Mouse (Mus musculus) neural tube, embryonic 10.5 days (tissue): ENCODE data around the gene Fads3.

Experiments
- DNase-seq: peaks from one replicate; pipeline ENCODE4 v3.0.0-alpha.2; 2017; ENCODE audit warnings: low spot score; ENCODE audit errors: extremely low spot score

The Fads3 gene

GRCm38 (mm10) chr19:10041388-10042148 is at the start of gene Fads3:
Fads3 (plus strand) TSS chr19:10041569.
- peak; percentile 85 for DNase-seq

DNA sequence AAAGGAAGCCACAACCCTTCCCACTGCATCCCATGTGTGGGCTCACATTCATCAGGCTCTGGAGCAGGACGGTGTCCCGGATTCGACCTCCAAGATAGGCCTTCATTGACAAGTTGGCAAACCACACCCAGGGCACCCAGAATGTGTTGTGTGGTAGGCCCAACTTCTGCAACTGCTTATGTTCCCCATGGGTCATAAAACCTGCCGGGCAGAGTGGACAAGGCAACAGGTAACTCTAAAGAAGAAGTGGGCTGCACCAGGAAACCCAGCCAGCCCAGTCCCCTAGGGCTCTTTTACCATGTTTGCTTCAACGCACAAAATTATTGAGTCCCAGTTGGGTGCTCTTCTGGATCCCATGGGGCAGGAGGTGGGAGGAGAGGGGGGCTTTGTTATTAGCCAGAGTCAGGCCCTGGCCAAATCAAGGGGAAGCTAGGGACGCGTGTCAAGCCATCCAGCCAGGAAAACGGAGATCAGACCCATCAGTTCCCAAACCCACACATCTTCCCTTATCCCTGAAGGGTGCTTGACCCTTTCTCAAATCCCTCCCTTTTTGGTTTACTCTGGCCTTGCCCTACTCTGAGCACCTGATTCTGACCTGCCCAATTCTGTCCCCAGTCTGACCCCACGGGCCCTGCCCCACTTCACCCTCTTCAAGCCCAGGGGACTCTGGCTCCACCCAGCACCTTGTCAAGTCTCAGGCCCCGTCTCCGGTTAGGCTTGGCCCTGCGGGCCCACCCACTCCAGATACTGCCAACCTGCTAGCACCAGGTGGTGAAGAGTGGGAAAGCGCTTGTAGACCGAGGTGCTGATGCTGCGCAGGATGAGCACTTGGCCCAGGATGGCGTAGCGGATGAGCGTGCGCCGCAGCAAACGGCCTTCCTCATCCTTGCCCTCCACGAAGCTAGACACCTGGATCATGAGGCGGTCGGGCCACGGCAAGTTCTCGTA is 49.1 kb upstream of the Fads3 start:
- DNase-seq, result no peak

DNA sequence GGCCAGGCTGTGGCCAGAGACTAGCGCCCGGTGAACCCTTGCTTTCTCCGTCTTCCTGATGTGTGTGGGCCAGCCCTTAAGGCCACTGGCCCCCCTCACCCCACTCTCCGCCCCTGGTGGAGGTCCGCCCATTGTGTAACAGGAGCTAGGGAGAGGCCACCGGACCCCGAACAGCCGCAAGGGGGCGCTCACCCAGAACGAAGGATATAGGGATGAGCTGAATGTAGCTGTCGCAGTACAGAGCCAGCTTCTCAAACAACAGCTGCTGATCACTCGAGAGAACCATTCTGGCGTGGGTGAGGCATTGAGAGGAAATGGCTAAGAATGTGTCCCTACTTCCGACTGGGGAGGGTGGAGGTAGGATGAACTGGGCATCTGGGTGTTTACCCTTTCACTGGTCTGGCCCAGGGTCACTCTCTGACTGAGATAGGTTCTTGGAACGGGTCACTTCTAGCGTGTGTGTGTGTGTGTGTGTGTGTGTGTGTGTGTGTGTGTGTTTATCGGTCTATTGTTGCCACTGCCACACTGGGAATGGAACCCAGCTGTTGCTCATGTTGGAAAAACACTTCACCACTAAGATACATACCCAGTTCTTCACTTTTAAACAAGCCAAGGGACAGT is 48.2 kb upstream of the Fads3 start:
- DNase-seq, result peak; percentile 97

DNA sequence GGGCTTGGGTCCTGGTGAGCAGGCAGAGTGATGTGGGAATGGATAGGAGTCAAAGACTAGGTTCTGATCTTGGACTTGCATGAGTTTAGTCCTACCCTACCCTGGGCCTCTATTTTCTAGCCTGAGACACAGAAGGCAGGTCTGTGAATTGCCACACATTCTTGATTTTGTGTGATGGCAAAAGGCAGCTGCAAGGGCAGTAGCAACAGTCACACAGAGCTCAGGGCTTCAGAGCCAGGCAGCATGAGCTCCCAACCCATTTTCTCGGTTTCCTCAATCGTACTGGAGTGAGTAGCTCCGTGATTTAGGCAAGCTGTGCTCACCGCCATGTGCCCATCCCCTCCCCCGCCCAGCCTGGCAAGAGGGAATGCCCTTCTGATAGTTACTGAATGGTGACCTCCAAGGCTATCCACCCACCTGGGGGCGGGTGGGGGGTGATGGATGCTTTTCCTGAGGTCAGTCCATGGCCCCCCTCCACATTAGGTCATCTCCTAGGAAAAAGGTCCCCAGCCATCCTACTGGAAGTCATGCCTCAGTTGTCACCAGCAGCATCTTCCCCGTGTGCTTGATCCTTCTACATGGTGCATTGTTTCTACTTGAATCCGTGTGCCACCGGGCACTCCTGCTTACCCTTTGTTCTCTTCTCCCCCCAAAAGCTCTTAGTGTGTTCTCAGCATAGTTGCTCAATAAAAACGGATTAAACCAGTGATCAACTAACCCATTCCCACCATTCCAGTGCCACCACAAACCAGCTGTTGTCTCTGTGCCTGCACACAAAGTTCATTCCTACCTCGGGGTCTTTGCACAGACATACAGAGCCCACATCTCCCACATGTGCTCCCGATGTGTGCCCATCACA is 43.9 kb upstream of the Fads3 start:
- DNase-seq, result no peak

GRCm38 (mm10) chr19:9998063-9998416 is 43.3 kb upstream of the Fads3 start:
- no peak for DNase-seq

DNA sequence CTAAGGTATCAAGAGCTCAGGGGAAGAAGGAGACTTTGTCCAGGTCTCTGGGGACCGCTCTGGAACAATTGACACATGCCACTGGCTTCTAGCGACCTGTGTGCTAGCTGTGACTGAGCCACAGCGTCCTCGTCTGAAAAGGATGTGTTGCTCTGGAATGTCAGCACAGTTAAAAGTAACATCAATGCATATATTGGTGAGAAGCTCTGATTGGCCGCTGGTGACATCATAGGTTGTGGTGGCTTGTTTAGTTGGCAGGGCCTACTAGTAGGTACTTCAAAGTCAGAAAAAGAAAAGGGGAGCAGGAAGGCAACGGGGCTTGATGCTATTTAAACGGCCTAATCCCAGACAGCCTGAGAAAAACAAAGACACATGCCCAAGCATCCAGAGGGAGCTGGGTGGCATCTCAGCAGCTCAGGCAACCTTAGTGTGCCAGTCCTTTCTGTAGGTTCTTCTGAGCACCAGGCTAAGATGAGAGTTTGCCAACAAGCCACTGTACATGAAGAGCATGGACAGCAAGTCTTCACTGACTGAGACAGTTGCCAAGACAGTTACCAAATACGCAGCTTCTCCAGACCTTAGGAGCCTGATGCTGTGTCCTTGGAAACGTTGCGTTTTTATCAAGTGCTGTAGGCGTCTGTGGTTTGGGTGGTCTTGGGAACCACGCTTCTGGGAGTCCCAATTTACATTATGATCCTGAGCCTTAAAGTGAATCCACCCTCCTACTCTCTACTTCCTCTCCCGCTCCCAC is 42.5 kb upstream of the Fads3 start:
- no peak for DNase-seq

GRCm38 (mm10) chr19:10000330-10000729 is 41.0 kb upstream of the Fads3 start:
- no peak for DNase-seq

DNA sequence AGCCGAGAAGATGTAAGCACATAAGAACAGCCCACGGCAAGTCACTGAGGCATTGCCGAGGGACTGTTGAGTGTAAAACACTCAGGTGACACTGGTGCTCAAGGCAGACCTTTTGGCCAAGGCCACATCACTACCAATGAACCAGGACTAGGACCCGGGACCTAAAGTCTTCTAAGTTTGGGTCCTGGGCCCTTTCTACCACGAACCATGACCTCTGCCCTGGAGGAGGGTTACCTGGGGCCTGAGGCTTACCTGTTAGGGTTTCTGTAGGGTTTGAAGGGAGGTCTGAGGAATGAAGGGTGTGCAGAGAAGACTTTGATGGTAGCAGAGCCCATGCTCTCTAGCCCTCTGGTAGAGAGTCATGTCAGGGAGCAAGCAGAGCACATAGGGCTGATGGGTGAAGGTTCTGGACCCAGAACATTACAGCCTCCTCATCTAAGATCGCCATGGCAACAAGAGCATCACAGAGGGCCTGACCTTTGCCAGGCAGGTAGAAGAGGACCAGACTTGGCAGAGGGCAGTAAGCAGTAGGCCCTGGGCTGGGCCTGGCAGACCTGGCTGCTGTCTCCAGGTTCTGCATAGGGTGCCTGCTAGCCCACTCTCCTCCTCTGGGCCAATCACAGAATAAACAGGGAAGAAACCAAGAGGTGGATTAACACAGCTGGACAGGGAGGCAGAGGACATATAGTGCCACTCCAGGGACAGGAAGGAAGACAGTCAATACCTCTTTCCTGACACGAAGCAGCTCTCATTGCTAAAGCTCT is 40.0 kb upstream of the Fads3 start, which contains the start of the genes Best1 and Rab3il1:
Gene Best1, minus strand, starts transcription at position 428 of the 764 bp plus-strand sequence.
Gene Rab3il1, plus strand, starts transcription at position 464 of the 764 bp plus-strand sequence.
- no peak for DNase-seq

DNA sequence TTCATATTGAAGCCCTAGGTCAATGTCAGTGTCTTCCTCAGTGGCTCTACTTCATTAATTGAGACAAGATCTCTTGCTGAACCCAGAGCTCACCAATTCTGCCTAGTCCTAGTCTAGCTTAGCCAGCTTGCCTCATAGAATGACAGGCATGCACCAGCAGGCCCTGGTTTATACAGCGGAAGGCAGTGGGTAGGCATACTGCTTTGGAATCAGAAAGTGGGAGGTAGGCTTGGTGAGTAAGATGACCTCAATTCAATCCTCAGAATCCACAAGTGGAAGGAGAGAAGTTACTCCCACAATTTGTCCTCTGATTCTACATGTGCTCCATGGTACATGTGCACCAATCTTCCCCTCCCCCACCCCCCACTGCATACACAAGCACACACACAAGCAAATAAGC is 37.7 kb upstream of the Fads3 start:
- no peak for DNase-seq

- no peak for DNase-seq
These were observed 30.0 kb upstream of the Fads3 start for GRCm38 (mm10) chr19:10011408-10011807.

- DNase-seq, result peak; percentile 73
These were observed 28.5 kb upstream of the Fads3 start for GRCm38 (mm10) chr19:10012827-10013278.

- peak; percentile 58 for DNase-seq
These were observed 28.0 kb upstream of the Fads3 start for GRCm38 (mm10) chr19:10013348-10013747.

GRCm38 (mm10) chr19:10013913-10014312 is 27.5 kb upstream of the Fads3 start:
- DNase-seq, result peak; percentile 73

DNA sequence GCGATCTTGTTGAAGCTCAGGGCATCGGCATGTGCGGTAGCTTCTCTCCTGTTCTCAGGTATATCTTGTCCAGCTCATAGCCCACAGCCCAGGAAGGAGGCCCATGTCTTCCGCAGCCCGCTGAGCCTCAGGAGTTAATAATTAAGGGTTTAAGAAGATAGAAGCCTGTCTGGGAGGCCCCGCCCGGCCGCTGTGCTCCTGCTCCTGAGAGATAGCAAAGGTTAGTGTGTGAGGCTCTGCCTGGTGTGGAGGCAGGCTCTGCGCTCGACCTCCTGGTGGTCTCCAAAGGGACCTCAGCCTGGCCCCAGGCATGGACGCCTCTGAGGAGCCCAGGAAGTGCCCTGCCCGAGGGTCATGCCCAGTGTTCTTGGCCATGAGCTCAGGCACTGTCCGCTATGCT is 26.5 kb upstream of the Fads3 start:
- DNase-seq, result no peak

- DNase-seq, result no peak
These were observed 25.9 kb upstream of the Fads3 start for GRCm38 (mm10) chr19:10015442-10015841.

- DNase-seq, result no peak
These were observed 25.2 kb upstream of the Fads3 start for GRCm38 (mm10) chr19:10016151-10016550.

- DNase-seq, result peak; percentile 91
These were observed 23.5 kb upstream of the Fads3 start for GRCm38 (mm10) chr19:10017637-10018526.

- DNase-seq, result no peak
These were observed 22.9 kb upstream of the Fads3 start for GRCm38 (mm10) chr19:10018527-10018818.
